Mouse (Mus musculus) forebrain, postnatal 0 days (tissue): ENCODE measurements at regions not wholly inside any gene's neighbourhood (a gene's known extent, or its start where the extent isn't known, plus 50 kb on each side); places are given as distances from the start of the nearest gene placed in this dataset.

Experiments used
- ATAC-seq: fragments of 200-750 bp; cut with Nextera tagmentation; 2 replicates; pipeline ENCODE4 v1.8.0; 2017; ENCODE audit warnings: mild to moderate bottlenecking, moderate library complexity
- DNase-seq: peaks from one replicate; pipeline ENCODE4 v3.0.0-alpha.2; 2015
- H3K27ac ChIP-seq: fragments of 300-500 bp; sonication (generic); 2 replicates; pipeline ENCODE4 v1.5.1; 2014; ENCODE audit warnings: low read depth, mild to moderate bottlenecking, antibody characterized with exemption, low read length, moderate library complexity, mixed read lengths
- H3K27me3 ChIP-seq: fragments of 300-500 bp; sonication (generic); 2 replicates; pipeline ENCODE4 v1.6.1; 2014; ENCODE audit warnings: mild to moderate bottlenecking, low read length, mixed read lengths; ENCODE audit not compliant: insufficient read depth
- H3K36me3 ChIP-seq: fragments of 300-500 bp; sonication (generic); 2 replicates; pipeline ENCODE4 v1.6.1; 2014; ENCODE audit warnings: mild to moderate bottlenecking, moderate library complexity; ENCODE audit not compliant: insufficient read depth
- H3K4me1 ChIP-seq: fragments of 300-500 bp; sonication (generic); 2 replicates; pipeline ENCODE4 v1.6.1; 2014; ENCODE audit warnings: antibody characterized with exemption; ENCODE audit not compliant: insufficient read depth
- H3K4me2 ChIP-seq: fragments of 300-500 bp; sonication (generic); 2 replicates; pipeline ENCODE4 v1.6.1; 2014; ENCODE audit warnings: low read depth, mild to moderate bottlenecking, moderate library complexity
- H3K4me3 ChIP-seq: fragments of 300-500 bp; sonication (generic); 2 replicates; pipeline ENCODE4 v1.5.1; 2014; ENCODE audit warnings: low read depth, low read length, mixed read lengths
- H3K9ac ChIP-seq: fragments of 300-500 bp; sonication (generic); 2 replicates; pipeline ENCODE4 v1.6.1; 2014; ENCODE audit warnings: mild to moderate bottlenecking
- H3K9me3 ChIP-seq: fragments of 300-500 bp; sonication (generic); 2 replicates; pipeline ENCODE4 v1.6.1; 2016; ENCODE audit warnings: low read length
- CTCF ChIP-seq: sonication (generic); IDR thresholded peaks from 2 replicates; pipeline ENCODE4 v1.5.1; 2016; ENCODE audit warnings: antibody characterized with exemption, control low read depth, low read depth
- WGBS: fragments of 180-500 bp; shearing (Covaris S2); extraction: QIAGEN DNeasy Blood & Tissue Kit; methylation state at CpG from one replicate; pipeline ENCODE4 v1.1.7; 2014; 5-methylcytosine and 5-hydroxymethylcytosine counted together

GRCm38 (mm10) chr4:32074399-32075296 is 110.8 kb downstream of the Map3k7 start:
- Histone ChIP-seq H3K4me2 (peak overlapping the region; percentile 51), H3K36me3 (no peaks in the 10 kb centered on the region), H3K9ac (peak overlapping the region; percentile 61), H3K9me3 (peaks cover 4% of the 10 kb centered on the region; the same call in 1 of the 2 replicates), H3K27me3 (no peaks in the 10 kb centered on the region), H3K4me1 (peaks cover 16% of the 10 kb centered on the region), H3K4me3 (peak overlapping the region; percentile 25), H3K27ac (peak overlapping the region; percentile 87)
- peak; percentile 84 for DNase-seq
- 3% methylated on average over 22 of the region's 22 CpGs for WGBS
- ATAC-seq: peak; percentile 95
- no peak for TF ChIP-seq CTCF

GRCm38 (mm10) chr4:32076391-32076925 is 112.6 kb downstream of the Map3k7 start:
- DNase-seq (peak; percentile 22), ATAC-seq (no peak)
- peaks cover 16% of the 10 kb centered on the region for H3K4me1 ChIP-seq
- no peak overlapping the region for H3K4me2 ChIP-seq
- 0 out of 2 replicates have a peak overlapping the region, but pooled peaks have one; percentile 2 for H3K27ac ChIP-seq
- H3K4me3 ChIP-seq: no peak overlapping the region
- no peak for TF ChIP-seq CTCF
- no peaks in the 10 kb centered on the region for H3K27me3 ChIP-seq
- WGBS: 49% methylated on average over 12 of the region's 12 CpGs
- no peaks in the 10 kb centered on the region for H3K9me3 ChIP-seq
- H3K36me3 ChIP-seq: no peaks in the 10 kb centered on the region
- H3K9ac ChIP-seq: no peak overlapping the region

DNA sequence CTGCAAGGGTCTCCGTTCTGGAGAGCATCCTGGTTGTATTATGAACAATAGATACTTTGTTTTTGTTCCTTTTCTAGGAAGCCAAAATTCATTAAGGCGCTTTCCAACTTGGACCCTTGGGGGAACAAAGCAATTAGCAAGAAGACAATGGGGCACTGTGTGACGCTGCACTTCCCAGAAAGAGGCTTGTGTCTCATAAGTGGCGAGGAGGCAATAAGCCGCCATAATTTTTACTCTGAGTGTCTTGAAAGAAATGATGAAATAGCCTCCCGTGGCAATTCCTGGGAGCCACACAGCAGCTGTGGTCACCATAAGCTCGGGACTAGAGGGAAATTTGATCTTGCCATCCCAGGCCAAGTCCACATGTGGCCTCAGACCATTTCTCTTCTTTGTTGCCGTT is 119.6 kb downstream of the Map3k7 start:
- Histone ChIP-seq H3K4me2 (no peak overlapping the region), H3K27me3 (no peaks in the 10 kb centered on the region), H3K27ac (no peak overlapping the region), H3K36me3 (no peaks in the 10 kb centered on the region), H3K9me3 (no peaks in the 10 kb centered on the region), H3K4me1 (no peaks in the 10 kb centered on the region), H3K4me3 (no peak overlapping the region), H3K9ac (no peak overlapping the region)
- TF ChIP-seq CTCF: no peak
- ATAC-seq (peak; percentile 12; the same call in 1 of the 2 replicates), DNase-seq (no peak)
- 29% methylated on average over 8 of the region's 8 CpGs for WGBS

GRCm38 (mm10) chr4:32084250-32084869 is 120.5 kb downstream of the Map3k7 start:
- H3K9me3 ChIP-seq: no peaks in the 10 kb centered on the region
- TF ChIP-seq CTCF: no peak
- H3K4me3 ChIP-seq: no peak overlapping the region
- no peak overlapping the region for H3K27ac ChIP-seq
- H3K9ac ChIP-seq: no peak overlapping the region
- H3K27me3 ChIP-seq: no peaks in the 10 kb centered on the region
- no peak for DNase-seq
- H3K36me3 ChIP-seq: no peaks in the 10 kb centered on the region
- no peaks in the 10 kb centered on the region for H3K4me1 ChIP-seq
- no peak for ATAC-seq
- H3K4me2 ChIP-seq: no peak overlapping the region
- WGBS: 95% methylated on average over 10 of the region's 10 CpGs

DNA sequence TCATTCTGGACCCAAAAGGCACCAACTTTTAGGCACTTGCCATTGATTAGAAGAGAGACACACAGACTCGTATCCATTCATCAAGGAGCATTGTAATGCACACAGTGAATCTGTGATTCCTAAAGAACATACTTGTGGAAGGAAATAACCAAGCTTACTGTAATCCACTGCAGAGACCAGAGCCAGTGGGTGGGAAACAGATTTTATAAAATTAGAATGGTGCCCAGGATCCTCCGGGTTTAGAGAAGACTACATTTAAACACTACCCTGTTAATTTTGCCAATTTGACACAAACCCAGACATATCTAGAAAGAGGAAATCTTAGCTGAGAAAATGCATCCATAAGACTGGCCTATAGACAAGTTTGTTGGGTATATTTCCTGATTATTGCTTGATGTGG is 121.1 kb downstream of the Map3k7 start:
- no peak for TF ChIP-seq CTCF
- H3K27me3 ChIP-seq: no peaks in the 10 kb centered on the region
- H3K9ac ChIP-seq: no peak overlapping the region
- H3K4me1 ChIP-seq: no peaks in the 10 kb centered on the region
- H3K27ac ChIP-seq: no peak overlapping the region
- no peak for DNase-seq
- H3K4me2 ChIP-seq: no peak overlapping the region
- 87% methylated on average over 2 of the region's 2 CpGs for WGBS
- H3K9me3 ChIP-seq: no peaks in the 10 kb centered on the region
- no peaks in the 10 kb centered on the region for H3K36me3 ChIP-seq
- no peak overlapping the region for H3K4me3 ChIP-seq
- ATAC-seq: no peak

DNA sequence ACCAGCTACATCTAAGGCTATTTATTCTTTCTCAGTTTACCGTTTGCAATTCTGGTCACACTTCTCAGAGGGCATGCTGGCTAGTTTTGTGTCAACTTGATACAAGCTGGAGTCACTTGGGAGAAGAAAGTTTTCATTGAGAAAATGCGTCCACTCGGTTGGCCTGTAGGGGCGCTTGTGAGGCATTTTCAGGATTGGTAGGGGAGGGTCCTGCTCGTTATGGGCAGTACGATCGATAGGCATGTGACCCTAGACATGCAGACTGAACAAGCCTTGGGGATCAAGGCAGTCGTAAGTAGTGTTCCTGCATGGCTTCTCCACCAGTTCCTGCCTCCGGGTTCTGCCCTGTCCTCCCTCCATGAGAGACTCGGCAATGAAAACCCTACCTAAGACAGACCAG is 127.2 kb downstream of the Map3k7 start:
- no peak for ATAC-seq
- TF ChIP-seq CTCF: 0 out of 2 replicates have a peak, but pooled peaks have one; percentile 15

More for the DNA sequence above, 127.2 kb downstream of the Map3k7 start:
- Histone ChIP-seq H3K9ac (no peak overlapping the region), H3K27me3 (no peaks in the 10 kb centered on the region), H3K36me3 (no peaks in the 10 kb centered on the region), H3K4me3 (no peak overlapping the region), H3K27ac (no peak overlapping the region), H3K4me1 (no peaks in the 10 kb centered on the region), H3K4me2 (no peak overlapping the region), H3K9me3 (no peaks in the 10 kb centered on the region)
- no peak for DNase-seq
- 88% methylated on average over 10 of the region's 10 CpGs for WGBS
